Mouse (Mus musculus) C2C12 (cell line): ENCODE results near the gene A4galt.

Experiments
- CEBPB ChIP-seq: IDR thresholded peaks from one replicate; pipeline ENCODE4 v1.6.1; 2011; ENCODE audit warnings: low read depth, mild to moderate bottlenecking, control low read depth, moderate library complexity
- CTCF ChIP-seq: IDR thresholded peaks from one replicate; pipeline ENCODE4 v1.5.1; 2011; ENCODE audit not compliant: control insufficient read depth, insufficient read depth, insufficient read length
- FOSL1 ChIP-seq: IDR thresholded peaks from one replicate; pipeline ENCODE4 v1.8.0; 2011; ENCODE audit warnings: mild to moderate bottlenecking, low read length; ENCODE audit not compliant: poor library complexity, insufficient read depth, severe bottlenecking
- MAX ChIP-seq: IDR thresholded peaks from one replicate; pipeline ENCODE4 v1.6.1; 2011; ENCODE audit warnings: mild to moderate bottlenecking, control low read depth
- MYOD1 ChIP-seq: IDR thresholded peaks from one replicate; pipeline ENCODE4 v1.6.1; 2011; ENCODE audit warnings: low read depth; ENCODE audit not compliant: control insufficient read depth, insufficient read length
- USF1 ChIP-seq: IDR thresholded peaks from one replicate; pipeline ENCODE4 v1.6.1; 2011; ENCODE audit warnings: low read depth, mild to moderate bottlenecking, control low read depth, moderate library complexity

- TF ChIP-seq CTCF: no peak
- no peak for TF ChIP-seq MAX
- no peak for TF ChIP-seq USF1
- no peak for TF ChIP-seq CEBPB
- no peak for TF ChIP-seq MYOD1
- peak; percentile 53 for TF ChIP-seq FOSL1
Observed at GRCm38 (mm10) chr15:83224136-83224766, 27.3 kb downstream of the A4galt start.
